Mouse (Mus musculus) stomach, postnatal 0 days (tissue): ENCODE measurements at regions not wholly inside any gene's neighbourhood (a gene's known extent, or its start where the extent isn't known, plus 50 kb on each side); places are given as distances from the start of the nearest gene placed in this dataset.

Experiments
- ATAC-seq: fragments of 200-750 bp; cut with Nextera tagmentation; 2 replicates; pipeline ENCODE4 v1.8.0; 2017; ENCODE audit not compliant: low FRiP score, low TSS enrichment
- DNase-seq: peaks from one replicate; pipeline ENCODE4 v3.0.0-alpha.2; 2016; ENCODE audit warnings: low spot score
- H3K27ac ChIP-seq: fragments of 300-500 bp; sonication (generic); replicated peaks from 2 replicates; pipeline ENCODE4 v1.5.1; 2014; ENCODE audit warnings: mild to moderate bottlenecking, control low read depth
- H3K27me3 ChIP-seq: fragments of 300-500 bp; sonication (generic); 2 replicates; pipeline ENCODE4 v1.6.1; 2014; ENCODE audit warnings: low read length; ENCODE audit not compliant: control insufficient read depth, insufficient read depth
- H3K36me3 ChIP-seq: fragments of 300-500 bp; sonication (generic); 2 replicates; pipeline ENCODE4 v1.6.1; 2014; ENCODE audit warnings: low read length, mixed read lengths; ENCODE audit not compliant: control insufficient read depth, insufficient read depth
- H3K4me1 ChIP-seq: fragments of 300-500 bp; sonication (generic); replicated peaks from 2 replicates; pipeline ENCODE4 v1.6.1; 2014; ENCODE audit warnings: antibody characterized with exemption; ENCODE audit not compliant: control insufficient read depth, insufficient read depth
- H3K4me2 ChIP-seq: fragments of 300-500 bp; sonication (generic); replicated peaks from 2 replicates; pipeline ENCODE4 v1.6.1; 2014; ENCODE audit warnings: low read depth, mild to moderate bottlenecking, control low read depth, moderate library complexity
- H3K4me3 ChIP-seq: fragments of 300-500 bp; sonication (generic); 2 replicates; pipeline ENCODE4 v1.5.1; 2014; ENCODE audit warnings: low read depth, low read length, control low read depth
- H3K9ac ChIP-seq: fragments of 300-500 bp; sonication (generic); 2 replicates; pipeline ENCODE4 v1.6.1; 2014; ENCODE audit warnings: mild to moderate bottlenecking, low read length, control low read depth, mixed read lengths
- H3K9me3 ChIP-seq: fragments of 300-500 bp; sonication (generic); 2 replicates; pipeline ENCODE4 v1.6.1; 2016; ENCODE audit warnings: low read length; ENCODE audit not compliant: control insufficient read depth
- CTCF ChIP-seq: IDR thresholded peaks from 2 replicates; pipeline ENCODE4 v1.5.1; 2016; ENCODE audit warnings: antibody characterized with exemption, low read depth, mild to moderate bottlenecking, moderate library complexity
- EP300 ChIP-seq: optimal IDR thresholded peaks from 2 replicates; pipeline ENCODE3; 2016; ENCODE audit warnings: antibody characterized with exemption
- WGBS: fragments of 180-500 bp; shearing (Covaris S2); extraction: QIAGEN DNeasy Blood & Tissue Kit; methylation state at CpG from one replicate; pipeline ENCODE4 v1.1.7; 2014; 5-methylcytosine and 5-hydroxymethylcytosine counted together

- no peak overlapping the region for H3K4me3 ChIP-seq
- no peak for DNase-seq
- H3K4me2 ChIP-seq = no peak overlapping the region
- no peak for ATAC-seq
- no peaks in the 10 kb centered on the region for H3K36me3 ChIP-seq
- H3K27me3 ChIP-seq = no peaks in the 10 kb centered on the region
- TF ChIP-seq EP300 (no peak), CTCF (no peak)
- H3K9me3 ChIP-seq = no peaks in the 10 kb centered on the region
- no peak overlapping the region for H3K27ac ChIP-seq
- no peaks in the 10 kb centered on the region for H3K4me1 ChIP-seq
- H3K9ac ChIP-seq = no peak overlapping the region
Measured at GRCm38 (mm10) chr15:25281942-25282341, 131.6 kb downstream of the Basp1 start.

GRCm38 (mm10) chr15:25278317-25279156, 135.0 kb downstream of the Basp1 start:
- no peak for DNase-seq
- Histone ChIP-seq H3K27ac (no peak overlapping the region), H3K27me3 (no peaks in the 10 kb centered on the region), H3K9ac (no peak overlapping the region), H3K9me3 (no peaks in the 10 kb centered on the region), H3K4me1 (no peaks in the 10 kb centered on the region), H3K4me3 (no peak overlapping the region), H3K36me3 (no peaks in the 10 kb centered on the region), H3K4me2 (no peak overlapping the region)
- ATAC-seq = no peak
- TF ChIP-seq EP300 = no peak
- no peak for TF ChIP-seq CTCF
- 70% methylated on average over 6 of the region's 6 CpGs for WGBS

- Histone ChIP-seq H3K36me3 (no peaks in the 10 kb centered on the region), H3K9ac (no peak overlapping the region), H3K27me3 (no peaks in the 10 kb centered on the region), H3K27ac (no peak overlapping the region), H3K4me1 (no peaks in the 10 kb centered on the region), H3K9me3 (no peaks in the 10 kb centered on the region), H3K4me3 (no peak overlapping the region), H3K4me2 (no peak overlapping the region)
- TF ChIP-seq EP300 (no peak), CTCF (no peak)
- ATAC-seq (no peak), DNase-seq (no peak)
- WGBS = 83% methylated on average over 5 of the region's 5 CpGs
Measured at GRCm38 (mm10) chr15:25276227-25276626, 137.3 kb downstream of the Basp1 start.

DNA sequence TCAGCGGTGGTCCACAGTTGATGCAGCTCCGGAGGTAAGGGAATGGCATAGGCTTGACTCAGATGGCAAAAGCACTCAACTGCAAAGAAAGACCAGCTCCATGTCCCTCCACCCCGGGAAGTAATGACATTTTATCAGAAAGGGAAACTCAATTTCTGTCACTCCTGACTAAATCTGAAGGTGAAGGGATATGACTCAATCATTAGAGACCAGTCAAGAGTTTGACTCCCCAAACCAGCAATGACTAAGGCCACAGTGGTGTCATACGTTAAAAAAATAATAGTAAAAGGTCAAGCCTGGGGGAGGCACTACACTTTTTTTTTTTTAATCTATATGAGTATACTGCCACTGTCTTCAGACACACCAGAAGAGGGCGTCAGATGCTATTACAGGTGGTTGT, 141.7 kb downstream of the Basp1 start:
- H3K9me3 ChIP-seq = no peaks in the 10 kb centered on the region
- WGBS = 85% methylated on average over 5 of the region's 5 CpGs

DNA sequence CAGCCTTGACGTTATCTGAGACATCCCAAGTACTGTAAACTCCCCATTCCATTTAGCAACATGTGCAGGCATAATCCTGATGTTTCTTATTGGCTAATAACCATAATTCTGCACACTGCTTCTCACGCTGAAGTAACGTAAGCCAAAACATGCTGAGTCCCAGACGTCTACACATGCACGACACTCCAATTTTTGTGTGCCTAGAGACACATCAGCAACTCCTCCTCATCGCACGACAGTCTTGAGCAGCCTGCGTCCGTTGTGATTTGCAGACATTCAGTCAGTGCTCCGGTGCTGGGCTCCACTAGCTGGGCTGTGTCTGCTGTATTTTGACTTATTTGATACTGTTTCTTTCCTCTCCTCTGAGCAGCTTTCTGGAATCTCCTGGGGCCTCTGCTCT, 143.2 kb downstream of the Basp1 start:
- no peak for ATAC-seq
- H3K4me1 ChIP-seq = no peaks in the 10 kb centered on the region

More for the DNA sequence above, 141.7 kb downstream of the Basp1 start:
- TF ChIP-seq CTCF (no peak), EP300 (no peak)
- ATAC-seq (no peak), DNase-seq (no peak)
- H3K4me2 ChIP-seq = no peak overlapping the region
- no peak overlapping the region for H3K9ac ChIP-seq
- H3K4me3 ChIP-seq = no peak overlapping the region
- no peaks in the 10 kb centered on the region for H3K27me3 ChIP-seq
- no peak overlapping the region for H3K27ac ChIP-seq
- no peaks in the 10 kb centered on the region for H3K36me3 ChIP-seq
- no peaks in the 10 kb centered on the region for H3K4me1 ChIP-seq

DNA sequence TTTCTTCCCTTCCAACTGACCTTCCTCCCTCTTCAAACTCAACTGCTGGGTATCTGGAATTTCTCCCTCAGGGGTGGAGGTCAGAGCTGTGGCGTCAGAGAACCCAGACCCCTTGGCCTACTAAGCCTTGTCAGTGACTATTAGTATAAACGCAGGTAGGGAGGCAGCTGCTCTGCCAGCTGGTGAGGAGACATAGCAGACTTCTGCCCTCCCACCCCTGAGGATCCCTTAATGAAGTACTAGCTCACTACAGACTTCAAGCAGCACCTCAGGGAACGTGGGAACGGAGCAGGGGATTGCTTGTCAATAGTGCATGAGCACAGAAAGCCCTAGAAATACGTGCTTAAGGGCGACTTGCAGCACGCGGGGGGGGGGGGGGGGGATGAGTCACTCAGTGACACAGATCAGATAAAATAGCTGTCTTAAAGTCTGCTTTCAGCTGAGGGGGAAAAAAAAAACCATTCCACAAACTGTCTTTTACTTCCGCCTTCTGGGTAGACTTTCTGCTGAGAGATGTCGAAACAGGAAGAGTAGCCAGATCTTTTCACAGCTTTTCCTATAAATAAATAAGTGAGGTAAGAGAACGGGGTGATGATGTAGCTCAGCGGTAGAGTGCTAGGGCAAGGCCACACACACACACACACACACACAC, 144.1 kb downstream of the Basp1 start:
- Histone ChIP-seq H3K4me1 (no peaks in the 10 kb centered on the region), H3K27ac (peak overlapping the region; percentile 61), H3K9ac (no peak overlapping the region), H3K27me3 (no peaks in the 10 kb centered on the region), H3K4me3 (no peak overlapping the region), H3K36me3 (no peaks in the 10 kb centered on the region), H3K9me3 (no peaks in the 10 kb centered on the region), H3K4me2 (peak overlapping the region; percentile 27; the same call in 1 of the 2 replicates)
- TF ChIP-seq EP300 (no peak), CTCF (no peak)
- peak; percentile 52 for DNase-seq
- 8% methylated on average over 10 of the region's 12 CpGs for WGBS
- peak; percentile 87 for ATAC-seq

More for the DNA sequence above, 143.2 kb downstream of the Basp1 start:
- WGBS = 48% methylated on average over 10 of the region's 10 CpGs
- Histone ChIP-seq H3K9ac (no peak overlapping the region), H3K36me3 (no peaks in the 10 kb centered on the region), H3K4me2 (0 out of 2 replicates have a peak overlapping the region, but pooled peaks have one; percentile 29), H3K27ac (no peak overlapping the region), H3K27me3 (no peaks in the 10 kb centered on the region), H3K9me3 (no peaks in the 10 kb centered on the region), H3K4me3 (no peak overlapping the region)
- no peak for TF ChIP-seq CTCF
- no peak for TF ChIP-seq EP300
- DNase-seq = no peak
